Mouse (Mus musculus): ENCODE results near the gene Mok.

GRCm38 (mm10) chr12:110806301-110806970, 34.3 kb downstream of the Mok start:
- TF ChIP-seq CTCF (IDR thresholded peaks at IDR 0.05; ENCODE audit: low read depth, low read length): peak; percentile 22; the same call in 1 of the 2 replicates
- TF ChIP-seq POLR2A (IDR thresholded peaks at IDR 0.05; ENCODE audit: borderline replicate concordance, low read depth, low read length): no peak

Data from bone marrow macrophage, adult 2 months (primary cell).